Mouse (Mus musculus) cerebellum, adult 9-10 months (tissue): Measurements from ENCODE around the gene Cort.
A peak's percentile ranks its signal among the peaks of the same experiment; 100 is the strongest.

Experiments used
- DNase-seq: peaks from one replicate; pipeline ENCODE4 v3.0.0; 2022

The Cort gene

DNA sequence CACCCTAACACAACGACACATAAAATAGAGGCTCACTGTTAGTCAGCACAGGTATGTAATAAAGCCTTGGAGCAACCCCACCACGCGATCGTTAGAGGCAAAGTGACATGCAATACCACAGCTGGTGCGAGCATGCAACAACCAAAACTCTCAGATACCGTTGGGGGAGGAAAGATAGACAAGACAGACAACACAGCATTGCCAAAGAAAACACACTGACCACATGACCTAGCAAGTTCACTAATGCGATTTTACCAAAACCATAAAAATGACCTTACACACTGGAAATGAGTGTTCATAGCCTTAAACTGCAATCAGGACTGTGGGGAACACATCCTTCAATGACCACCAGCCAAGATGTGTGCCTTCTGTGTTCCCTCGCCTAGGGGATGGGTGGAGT lies 35.2 kb downstream of the Cort start:
- no peak for DNase-seq

DNA sequence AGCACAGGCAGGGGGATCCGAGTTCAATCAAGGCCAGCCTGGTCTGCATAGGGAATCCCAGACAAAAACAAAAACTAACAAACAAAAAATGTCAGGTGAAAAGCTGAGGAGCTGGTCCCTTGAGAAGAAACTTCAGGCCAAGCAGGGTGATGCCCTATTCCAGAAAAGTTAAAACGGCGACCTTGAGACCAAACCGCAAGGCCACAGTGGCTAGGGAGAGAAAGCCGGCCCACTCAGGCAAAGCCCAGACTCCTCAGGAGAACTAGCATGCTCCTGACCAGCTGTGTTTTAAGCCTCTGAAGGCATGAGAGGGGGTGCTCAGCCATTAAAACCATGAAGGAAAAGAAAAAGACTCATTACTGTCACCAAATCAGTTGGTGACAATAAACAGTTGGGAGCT lies 41.2 kb downstream of the Cort start:
- no peak for DNase-seq

DNA sequence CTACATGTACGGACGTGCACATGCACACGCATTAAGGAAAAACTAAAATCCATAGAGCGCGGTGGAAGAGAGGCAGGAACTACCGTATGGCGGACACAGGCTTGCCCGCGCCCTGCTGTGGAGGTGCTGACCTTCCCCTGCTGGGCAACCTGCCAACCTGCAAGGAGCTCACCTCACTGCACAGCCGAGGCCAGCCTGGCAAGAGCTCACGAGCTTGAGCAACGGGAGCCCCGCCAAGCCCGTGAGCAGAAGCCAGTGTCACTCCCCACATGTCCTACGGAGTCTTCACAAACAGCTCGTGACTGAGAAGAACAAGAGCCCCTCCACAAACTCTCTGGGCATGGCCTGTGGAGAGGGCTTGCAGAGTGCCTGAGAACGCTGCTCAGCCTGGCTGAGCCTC lies 45.0 kb downstream of the Cort start:
- DNase-seq, result peak; percentile 87

DNA sequence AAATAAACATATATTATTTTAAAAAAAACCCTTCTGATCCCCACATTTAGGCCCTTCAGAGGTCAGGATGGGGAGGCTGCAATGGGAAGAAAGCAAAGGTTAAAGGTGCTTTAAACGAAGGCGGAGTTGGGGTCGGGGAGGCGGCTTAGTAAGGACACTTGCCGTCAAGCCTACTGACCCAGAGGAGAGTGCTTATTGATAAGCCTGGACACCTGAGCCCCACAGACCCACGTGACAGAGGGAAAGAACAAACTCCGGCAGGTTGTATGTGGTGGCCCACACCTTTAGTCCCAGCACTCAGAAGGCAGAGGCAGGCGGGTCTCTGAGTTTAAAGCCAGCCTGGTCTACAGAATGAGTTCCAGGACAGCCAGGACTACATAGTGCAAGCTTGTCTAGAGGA lies 46.5 kb downstream of the Cort start:
- DNase-seq, result no peak

DNA sequence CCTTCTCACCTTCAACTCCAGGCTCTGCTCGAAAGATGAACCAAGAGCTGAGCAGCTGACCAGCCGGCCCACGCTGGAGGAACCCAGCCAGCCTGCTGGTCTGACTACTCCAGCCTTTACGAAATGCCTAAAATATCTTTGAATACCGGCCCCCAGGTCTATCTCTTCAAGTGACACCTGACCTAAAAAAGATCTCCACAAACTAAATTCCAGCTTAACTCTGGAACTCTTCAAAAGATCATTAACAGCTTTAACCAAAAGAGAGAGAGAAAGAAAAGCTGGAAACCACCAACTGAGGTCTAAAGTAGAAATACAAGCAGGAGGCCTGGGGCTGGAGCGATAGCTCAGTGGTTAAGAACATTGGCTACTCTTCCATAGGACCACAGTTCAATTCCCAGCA lies 46.9 kb downstream of the Cort start:
- DNase-seq, result no peak

DNA sequence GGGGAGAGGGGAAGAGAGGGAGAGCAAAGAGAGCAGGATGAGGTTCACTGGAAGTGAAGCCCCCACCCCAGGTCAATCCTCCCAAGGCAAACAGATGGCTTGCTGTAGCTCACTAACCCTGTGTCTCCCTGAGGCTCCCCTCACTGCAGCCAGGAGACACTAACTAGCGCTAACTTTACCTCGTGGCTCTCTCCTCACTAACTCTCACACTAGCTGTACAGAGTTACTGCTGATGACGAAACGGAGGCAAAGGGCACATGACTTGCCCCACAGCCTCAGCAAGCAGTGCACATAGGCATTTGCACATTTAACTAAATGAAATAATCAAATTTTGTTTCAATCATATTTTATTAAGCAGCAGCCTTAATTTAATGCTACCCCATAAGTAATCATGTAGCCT lies 48.3 kb downstream of the Cort start:
- DNase-seq, result no peak

DNA sequence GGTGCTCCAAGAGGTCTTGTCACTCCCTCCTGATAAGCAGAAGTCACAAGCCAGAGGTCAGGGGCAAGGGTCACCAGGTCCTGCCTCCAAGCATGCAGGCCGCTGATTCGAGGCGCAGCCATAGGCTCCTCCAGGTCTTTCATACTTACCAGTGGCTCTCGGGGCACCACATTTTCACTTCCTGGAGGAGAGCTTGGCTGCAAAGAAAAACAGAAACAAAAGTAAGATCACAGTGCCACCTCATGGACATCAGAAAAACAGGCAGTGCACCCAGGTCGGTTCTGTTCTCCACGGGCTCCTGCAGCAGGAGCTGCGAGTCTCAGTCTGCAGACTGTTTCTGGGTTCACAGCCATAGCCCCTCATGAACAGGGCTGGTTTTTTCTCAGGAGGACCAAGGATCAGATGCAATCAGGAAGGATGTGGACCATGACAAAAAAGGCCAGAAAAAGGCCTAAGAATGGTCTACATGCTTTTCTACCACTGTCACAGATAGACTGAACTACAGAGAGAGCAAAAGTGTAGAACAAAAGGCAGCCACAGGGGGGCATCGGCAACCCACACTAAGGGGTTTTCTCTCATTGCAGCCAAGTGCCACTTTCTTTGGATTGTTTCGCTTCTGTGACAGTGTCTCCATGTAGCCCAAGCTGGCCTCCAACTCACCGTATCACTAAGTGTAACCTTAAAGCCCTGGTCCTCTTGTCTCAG lies 50.5 kb downstream of the Cort start:
- peak; percentile 72 for DNase-seq

DNA sequence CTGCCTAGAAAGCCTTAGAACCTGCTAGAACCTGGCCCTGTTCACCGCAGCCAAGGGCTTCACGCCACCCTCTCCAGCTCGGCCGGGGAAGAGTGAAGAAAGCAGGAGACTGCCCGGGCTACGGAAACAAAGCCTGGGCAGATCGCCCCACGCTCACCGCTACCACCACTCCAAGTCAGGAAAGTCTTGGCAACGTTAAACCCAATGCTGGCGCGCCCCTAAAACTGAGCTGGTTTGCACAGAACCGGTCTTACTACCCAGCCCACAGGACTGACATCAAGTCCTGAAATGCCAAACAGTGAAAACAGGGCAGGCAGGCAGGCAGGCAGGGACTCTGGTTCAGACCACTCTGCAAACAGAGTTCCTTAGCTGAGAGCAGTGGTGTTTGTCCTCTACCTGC lies 51.5 kb downstream of the Cort start:
- DNase-seq, result no peak
